Mouse (Mus musculus): ENCODE results near the gene Nolc1.

The Nolc1 gene

GRCm38 (mm10) chr19:46042476-46043011 is 33.1 kb upstream of the Nolc1 start:
- DNase-seq: no peak

DNA sequence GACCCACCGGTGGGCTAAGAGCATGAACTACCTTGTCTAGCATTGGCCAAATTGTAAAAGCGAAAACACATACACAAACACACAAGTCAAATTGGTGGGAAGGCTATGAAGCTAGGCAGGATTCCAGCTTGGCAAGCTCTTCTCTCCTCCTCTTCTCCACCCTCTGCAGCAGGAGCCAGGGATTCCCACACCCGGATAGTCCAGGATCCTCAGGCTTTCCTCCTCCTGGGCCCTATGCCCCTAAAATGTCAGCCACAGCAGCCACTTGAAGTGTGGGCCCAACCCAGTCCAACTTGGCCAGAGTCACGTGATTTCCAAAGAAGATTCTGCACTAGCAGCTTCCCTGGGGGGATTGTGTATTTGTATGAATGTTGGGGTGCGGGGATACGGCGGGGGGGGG is 32.3 kb upstream of the Nolc1 start:
- no peak for DNase-seq

- DNase-seq: no peak
Observed at GRCm38 (mm10) chr19:46044271-46044992, 31.2 kb upstream of the Nolc1 start, which contains the start of gene Pprc1. Gene Pprc1, plus strand, starts transcription at chr19:46044886.

DNA sequence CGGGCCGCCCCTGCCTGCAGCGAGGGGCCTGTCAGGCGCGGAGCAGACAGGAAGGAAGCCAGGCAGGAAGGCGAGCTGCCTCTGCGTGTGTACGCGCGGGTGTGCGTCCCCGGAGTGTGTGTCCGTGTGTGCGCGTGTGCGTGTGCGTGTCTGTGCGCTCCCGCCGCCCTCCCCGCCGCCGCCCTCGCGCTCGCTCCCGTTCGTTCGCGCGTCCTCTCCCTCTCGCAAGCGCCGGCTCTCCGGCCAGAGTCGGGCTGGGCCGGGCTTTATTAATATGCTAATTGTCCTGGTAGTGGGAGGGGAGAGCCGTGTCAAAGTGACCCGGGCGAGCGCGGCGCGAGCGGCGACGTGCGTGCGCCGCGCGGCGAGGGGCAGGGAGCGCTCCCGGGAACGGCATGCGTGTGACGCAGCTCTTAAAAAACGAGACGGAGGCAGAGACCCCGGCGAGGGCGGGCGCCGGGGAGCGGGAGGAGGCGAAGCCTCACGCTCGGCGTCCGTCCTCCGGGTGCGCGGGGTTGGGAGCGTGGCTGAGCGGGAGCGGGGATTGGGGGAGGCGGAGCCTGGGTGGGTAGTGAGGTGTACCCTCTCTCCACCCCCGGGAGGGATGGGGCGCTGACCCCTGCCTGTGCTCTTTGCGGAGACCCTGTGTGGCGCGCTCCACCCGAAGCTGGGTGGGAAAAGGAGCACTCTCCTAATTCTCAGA is 30.5 kb upstream of the Nolc1 start, which contains the start of gene Ldb1:
TSS of gene Ldb1 (minus strand) at position 222 of the 703 bp plus-strand sequence.
- peak; percentile 73 for DNase-seq

DNA sequence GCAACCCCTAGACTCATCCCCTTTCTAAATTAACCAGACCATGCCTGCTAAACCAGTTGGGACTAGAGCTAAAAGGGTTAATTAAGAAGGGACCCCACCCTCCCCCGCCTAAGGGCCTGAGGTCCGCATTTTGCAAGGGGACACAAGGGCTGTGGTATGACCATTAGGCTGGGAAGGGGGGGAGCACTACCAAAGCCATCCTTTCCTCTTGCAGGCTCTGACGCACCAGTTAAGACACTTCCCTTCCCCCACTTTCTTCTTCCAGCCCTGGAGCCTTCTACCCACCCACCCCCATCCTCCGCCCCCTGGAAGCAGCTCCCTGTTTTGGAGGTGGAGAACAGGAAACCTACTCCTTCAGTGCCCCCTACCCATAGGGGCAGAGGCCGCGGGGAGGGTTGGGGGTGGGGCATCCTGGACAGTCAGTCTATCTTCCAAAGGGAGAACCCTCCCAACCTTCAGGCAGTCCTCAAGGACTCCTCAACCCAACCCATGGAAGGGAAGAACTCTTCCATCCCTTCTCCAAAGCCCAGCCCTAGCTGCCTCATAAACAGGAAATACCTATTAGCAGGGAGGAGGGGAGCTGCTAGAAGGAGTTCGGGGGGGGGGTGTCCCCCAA is 29.9 kb upstream of the Nolc1 start:
- DNase-seq: peak in 1 of 2 experiments; percentile 44

DNA sequence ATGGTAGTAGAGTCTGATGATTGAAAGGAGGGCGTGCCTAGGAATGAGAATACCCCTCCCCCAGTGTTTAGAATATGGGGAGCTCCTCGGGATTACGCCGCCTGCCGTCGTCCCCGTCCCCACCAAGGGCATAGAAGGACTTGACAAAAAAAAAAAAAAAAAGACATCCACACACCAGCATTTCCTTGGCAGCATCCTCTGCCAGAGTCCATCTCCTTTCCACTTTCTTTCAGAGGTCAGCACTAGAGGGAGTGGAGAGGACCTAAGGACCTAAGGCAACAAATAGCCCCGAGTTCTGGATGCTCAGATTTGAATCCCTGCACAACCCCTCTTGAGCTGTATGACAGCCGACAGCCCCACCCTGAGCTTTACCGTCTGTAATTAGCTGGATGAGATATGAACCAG is 29.0 kb upstream of the Nolc1 start:
- DNase-seq: no peak

DNA sequence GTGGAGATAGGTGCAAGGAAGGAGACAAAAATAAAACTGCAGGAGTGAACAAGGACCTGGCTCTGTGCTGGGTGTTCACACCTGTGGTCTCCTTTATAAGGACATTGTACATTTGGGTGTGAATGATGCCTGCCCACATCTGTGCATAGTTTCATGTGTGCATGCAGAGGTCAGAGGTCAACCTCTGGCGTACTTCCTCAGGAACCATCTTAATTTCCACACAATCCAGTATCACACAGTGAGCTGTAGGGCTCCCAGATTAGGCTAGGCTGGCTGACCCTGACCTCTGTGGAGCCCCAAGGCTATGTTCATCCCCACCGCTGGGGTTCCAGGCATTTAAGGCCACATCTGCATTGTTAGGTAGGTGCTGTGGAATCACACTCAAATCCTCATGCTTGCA is 28.2 kb upstream of the Nolc1 start:
- DNase-seq: no peak

DNA sequence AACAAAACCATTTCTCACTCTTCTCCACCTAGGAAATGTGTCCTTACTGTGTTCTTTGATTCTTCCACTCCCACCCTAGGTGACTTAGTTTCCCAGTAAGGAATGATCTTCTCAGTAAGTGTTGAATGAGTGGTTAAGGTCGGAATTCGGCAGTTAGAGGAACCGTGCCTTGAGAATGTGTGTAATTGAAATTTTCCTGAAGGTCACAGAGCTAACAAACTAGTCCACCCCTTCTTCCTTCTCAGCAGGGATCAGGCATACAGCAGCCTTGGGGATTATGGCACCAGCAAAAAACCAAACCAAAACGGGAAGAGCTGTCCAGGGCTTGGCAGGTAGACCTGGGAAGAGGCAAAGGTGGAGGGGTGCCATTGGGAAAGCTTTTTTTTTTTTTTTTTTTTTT is 26.5 kb upstream of the Nolc1 start:
- DNase-seq: no peak

GRCm38 (mm10) chr19:46050462-46050861 is 25.2 kb upstream of the Nolc1 start:
- peak in 1 of 2 experiments; percentile 30 for DNase-seq

DNA sequence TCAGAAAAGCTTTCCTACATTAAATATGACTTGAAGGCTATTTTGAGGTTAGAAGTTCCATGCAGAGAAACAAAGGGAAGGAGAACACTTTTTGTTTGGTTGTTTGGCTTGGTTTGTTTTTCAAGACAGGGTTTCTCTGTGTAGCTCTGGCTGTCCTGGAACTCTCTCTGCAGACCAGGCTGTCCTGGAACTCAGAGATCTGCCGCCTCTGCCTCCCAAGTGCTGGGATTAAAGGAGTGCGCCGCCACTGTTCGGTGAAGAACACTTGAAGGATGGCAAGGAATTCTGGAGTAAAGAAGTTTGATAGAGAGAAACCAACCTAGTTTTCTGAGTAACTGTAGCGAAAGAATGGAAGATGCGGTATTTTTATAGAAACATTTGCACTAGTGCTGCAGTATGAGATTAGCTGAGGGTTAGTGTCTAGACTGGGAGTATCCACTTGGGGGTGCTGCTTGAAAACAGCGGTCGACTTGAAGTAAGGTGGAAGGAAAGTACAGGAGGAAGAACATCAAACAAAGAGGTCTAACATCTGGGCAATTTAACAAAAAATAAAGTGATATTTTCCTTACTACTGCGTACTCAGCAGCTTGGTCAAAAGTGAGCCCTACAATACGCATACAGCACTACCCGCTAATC is 19.8 kb upstream of the Nolc1 start:
- DNase-seq: no peak

GRCm38 (mm10) chr19:46056388-46056946 is 19.2 kb upstream of the Nolc1 start:
- DNase-seq: peak; percentile 84 to 85

DNA sequence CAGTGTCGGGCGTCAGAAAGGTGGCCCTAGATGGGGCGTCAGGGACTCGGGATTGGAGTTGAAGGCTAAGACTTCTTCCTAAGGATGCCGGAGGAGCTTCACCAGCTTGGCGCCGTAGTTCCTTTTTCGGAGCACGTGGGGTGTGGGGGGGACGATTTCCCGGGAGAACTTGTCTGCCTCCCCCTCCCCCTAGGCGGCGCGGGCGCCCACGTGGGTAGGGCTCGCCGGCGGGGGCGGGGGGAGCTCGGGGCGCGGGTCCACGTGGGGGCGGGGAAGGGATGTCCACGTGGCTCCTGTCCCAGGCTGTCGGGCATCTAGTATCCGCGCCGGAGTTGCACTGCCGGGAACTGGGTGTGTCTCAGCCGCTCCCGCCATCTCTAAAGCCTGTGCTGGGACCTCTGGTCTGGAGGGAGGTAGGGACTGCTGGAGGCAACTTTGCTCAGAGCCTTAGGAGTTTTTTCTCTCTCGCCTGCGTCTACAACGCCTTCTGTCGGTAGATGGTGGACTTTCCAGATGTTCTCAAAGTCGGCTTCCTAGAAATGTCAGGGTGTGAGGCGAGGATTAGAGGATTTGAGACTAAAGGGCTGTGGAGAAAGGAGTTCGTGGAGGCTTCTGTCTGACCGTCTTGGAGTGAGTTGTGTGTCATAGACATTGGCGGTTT is 18.6 kb upstream of the Nolc1 start:
- peak; percentile 67 to 73 for DNase-seq

DNA sequence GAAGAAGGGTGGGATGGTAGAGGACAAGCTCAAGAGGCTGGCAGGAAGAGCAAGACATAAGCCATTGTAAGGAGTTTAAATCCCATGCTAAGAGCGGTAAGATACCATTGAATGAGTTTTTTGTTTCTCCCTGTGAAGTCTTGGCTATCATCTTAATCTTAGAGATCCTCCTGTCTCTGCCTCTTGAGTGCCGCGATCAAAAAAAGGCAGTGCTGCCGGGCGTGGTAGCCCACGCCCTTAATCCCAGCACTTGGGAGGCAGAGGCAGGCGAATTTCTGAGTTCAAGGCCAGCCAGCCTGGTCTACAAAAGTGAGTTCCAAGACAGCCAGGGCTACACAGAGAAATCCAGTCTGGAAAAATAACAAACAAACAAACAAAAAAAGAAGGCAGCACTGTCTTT is 17.2 kb upstream of the Nolc1 start:
- DNase-seq: no peak

DNA sequence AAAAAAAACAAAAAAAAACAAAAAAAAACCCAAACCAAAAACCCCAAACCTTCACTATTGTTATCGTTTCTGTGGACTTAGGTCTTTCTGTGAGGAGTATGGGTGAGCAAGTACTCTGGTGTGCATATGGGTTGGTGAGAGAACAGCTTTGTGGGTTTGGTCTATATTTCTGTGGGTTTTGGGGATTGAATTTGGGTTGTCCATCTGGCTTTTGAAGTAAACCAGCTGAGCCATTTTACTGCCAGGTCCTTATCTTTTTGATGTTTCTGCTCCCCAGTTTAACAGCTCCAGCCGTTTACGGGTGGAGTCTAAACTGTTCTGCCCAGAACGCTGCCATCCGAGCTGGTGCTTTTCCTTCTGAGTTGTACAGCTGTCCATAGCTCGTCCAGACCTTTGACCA is 14.8 kb upstream of the Nolc1 start:
- DNase-seq: no peak

DNA sequence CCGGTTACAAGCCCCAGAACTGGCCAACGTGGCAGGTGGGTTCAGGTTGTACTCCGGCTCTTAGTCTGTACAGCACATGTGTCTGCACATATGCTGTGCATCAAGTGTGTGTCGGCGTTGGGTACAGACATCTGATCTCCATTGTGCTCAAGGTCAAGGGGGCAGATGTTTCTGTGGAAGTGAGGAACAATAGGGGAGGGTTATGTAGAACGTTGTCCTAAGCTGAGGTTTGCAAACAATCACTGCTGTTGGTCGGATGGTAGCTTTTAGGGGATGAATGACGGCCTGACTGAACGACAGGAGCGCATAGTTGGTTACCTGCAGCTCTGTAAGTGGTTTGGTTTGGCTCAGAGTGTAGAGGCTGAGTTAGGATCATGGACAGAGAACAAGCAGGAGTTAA is 7.6 kb upstream of the Nolc1 start:
- DNase-seq: no peak

DNA sequence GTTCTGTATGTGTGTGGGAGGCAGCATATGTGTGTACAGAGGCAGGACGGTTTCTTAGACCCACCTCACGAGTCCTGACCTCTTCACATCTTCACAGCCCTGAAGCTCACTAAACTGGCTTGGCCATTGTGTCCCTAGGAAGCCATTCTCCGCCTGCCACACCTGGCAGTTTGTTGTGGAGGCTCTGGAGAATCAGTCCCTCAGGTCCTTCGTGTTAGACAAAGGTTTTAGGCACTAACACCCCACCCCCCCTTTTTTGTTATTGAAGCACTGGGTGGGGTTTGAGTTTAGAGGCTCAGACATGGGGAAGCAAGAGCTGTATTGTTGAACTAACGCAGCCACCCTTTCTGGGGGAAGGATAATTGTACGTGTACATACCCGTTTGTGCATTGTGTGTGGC is 2.4 kb upstream of the Nolc1 start:
- no peak for DNase-seq

GRCm38 (mm10) chr19:46074266-46074665 is 1.4 kb upstream of the Nolc1 start:
- DNase-seq: no peak

- no peak for DNase-seq
Observed at GRCm38 (mm10) chr19:46078535-46078934, 2.9 kb downstream of the Nolc1 start.

- no peak for DNase-seq
Observed at GRCm38 (mm10) chr19:46085185-46085584, 9.5 kb downstream of the Nolc1 start.

GRCm38 (mm10) chr19:46086337-46086736 is 10.7 kb downstream of the Nolc1 start:
- peak in 1 of 2 experiments; percentile 54 for DNase-seq

DNA sequence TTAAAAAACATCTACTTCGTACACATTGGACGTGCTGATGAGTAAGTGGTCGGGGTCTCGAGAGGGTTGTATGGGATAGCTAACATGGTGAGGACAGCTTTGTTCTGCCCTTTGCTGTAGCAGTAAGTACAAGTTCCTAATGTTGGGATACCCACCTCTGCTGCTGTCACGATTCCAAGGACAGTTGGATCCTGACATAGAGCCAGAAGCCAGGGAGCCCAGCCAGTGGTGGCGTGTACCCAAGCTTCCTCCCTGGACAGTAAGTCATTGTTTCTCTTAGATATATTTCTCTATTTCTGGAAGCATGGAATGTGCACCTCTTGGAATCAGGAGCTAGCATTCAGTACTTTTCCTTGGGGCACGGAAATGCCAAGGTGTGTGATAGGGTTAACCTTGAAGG is 12.2 kb downstream of the Nolc1 start:
- DNase-seq: no peak

- DNase-seq: no peak
Observed at GRCm38 (mm10) chr19:46091641-46092040, 16.0 kb downstream of the Nolc1 start.
